Mouse (Mus musculus) lung, postnatal 0 days (tissue): ENCODE data around the gene 1700003F12Rik.

Experiments
- CTCF ChIP-seq: IDR thresholded peaks from 2 replicates; pipeline ENCODE4 v1.5.1; 2016; ENCODE audit warnings: antibody characterized with exemption, mild to moderate bottlenecking
- EP300 ChIP-seq: IDR thresholded peaks from 2 replicates; pipeline ENCODE4 v1.6.1; 2016; ENCODE audit warnings: antibody characterized with exemption, mild to moderate bottlenecking, control low read depth

DNA sequence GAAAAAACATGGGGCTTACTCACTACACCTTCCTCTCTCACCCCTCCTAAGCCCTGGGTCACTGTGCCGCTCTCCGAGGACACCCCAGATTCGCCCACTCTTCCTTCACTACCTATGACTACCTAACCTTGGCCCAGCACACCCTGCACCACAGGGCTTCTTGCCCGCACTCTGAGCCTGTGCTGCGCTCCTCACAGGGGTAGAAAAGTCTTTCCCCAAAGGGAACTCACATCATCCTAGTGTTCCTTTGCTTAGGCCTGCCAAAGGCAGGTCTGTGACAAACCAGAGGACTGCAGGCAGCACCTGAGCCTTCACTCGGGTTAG is 30.8 kb downstream of the 1700003F12Rik start:
- TF ChIP-seq EP300: no peak
- no peak for TF ChIP-seq CTCF
